Mouse (Mus musculus) hindbrain, embryonic 14.5 days (tissue): ENCODE results near the gene Slc5a6. TPM values are rescaled to one million over a fixed set of nuclear protein-coding genes. Genes with fewer than 3 reads are reported as not detected.

Experiments
- ATAC-seq: fragments of 200-750 bp; cut with Nextera tagmentation; 2 replicates; pipeline ENCODE4 v1.8.0; 2017; ENCODE audit warnings: moderate number of reproducible peaks, mild to moderate bottlenecking, moderate TSS enrichment, moderate library complexity; ENCODE audit not compliant: low FRiP score
- DNase-seq: peaks from one replicate; pipeline ENCODE4 v3.0.0-alpha.2; 2015; ENCODE audit warnings: low spot score
- H3K27ac ChIP-seq: fragments of 300-500 bp; sonication (generic); 2 replicates; pipeline ENCODE4 v1.5.1; 2014; ENCODE audit warnings: mild to moderate bottlenecking, moderate library complexity
- H3K27me3 ChIP-seq: fragments of 300-500 bp; sonication (generic); 2 replicates; pipeline ENCODE4 v1.6.1; 2014; ENCODE audit warnings: mild to moderate bottlenecking, low read length, mixed read lengths; ENCODE audit not compliant: control insufficient read depth, insufficient read depth
- H3K36me3 ChIP-seq: fragments of 300-500 bp; sonication (generic); replicated peaks from 2 replicates; pipeline ENCODE4 v1.6.1; 2014; ENCODE audit not compliant: control insufficient read depth, insufficient read depth
- H3K4me1 ChIP-seq: fragments of 300-500 bp; sonication (generic); replicated peaks from 2 replicates; pipeline ENCODE4 v1.6.1; 2014; ENCODE audit warnings: antibody characterized with exemption, low read length, mixed read lengths; ENCODE audit not compliant: control insufficient read depth, insufficient read depth
- H3K4me2 ChIP-seq: fragments of 300-500 bp; sonication (generic); replicated peaks from 2 replicates; pipeline ENCODE4 v1.6.1; 2014; ENCODE audit warnings: mild to moderate bottlenecking, moderate library complexity
- H3K4me3 ChIP-seq: fragments of 300-500 bp; sonication (generic); replicated peaks from 2 replicates; pipeline ENCODE4 v1.5.1; 2014; ENCODE audit warnings: mild to moderate bottlenecking, low read length
- H3K9ac ChIP-seq: fragments of 300-500 bp; sonication (generic); 2 replicates; pipeline ENCODE4 v1.6.1; 2014
- H3K9me3 ChIP-seq: fragments of 300-500 bp; sonication (generic); 2 replicates; pipeline ENCODE4 v1.6.1; 2016; ENCODE audit warnings: low read length; ENCODE audit not compliant: control insufficient read depth
- WGBS: fragments of 180-500 bp; shearing (Covaris S2); extraction: QIAGEN DNeasy Blood & Tissue Kit; methylation state at CpG from one replicate; pipeline ENCODE4 v1.1.7; 2014; 5-methylcytosine and 5-hydroxymethylcytosine counted together
- polyA plus RNA-seq: library from polyadenylated mRNA; unstranded; fragments of >200 nt; fragmentation: Nextera tagmentation; extraction: Ambion mirVana; gene quantifications from 2 replicates; pipeline ENCODE4 v1.2.1, GENCODE M21; 2014

Gene Slc5a6
- polyA plus RNA-seq, 1 experiment from 2014 or later, result 20.5 TPM

GRCm38 (mm10) chr5:30994074-30994473, 54.6 kb downstream of the Slc5a6 start:
- Histone ChIP-seq H3K27me3 (no peaks in the 10 kb centered on the region), H3K4me2 (no peak overlapping the region), H3K4me3 (no peak overlapping the region), H3K27ac (no peak overlapping the region), H3K4me1 (no peaks in the 10 kb centered on the region), H3K9me3 (no peaks in the 10 kb centered on the region), H3K9ac (no peak overlapping the region), H3K36me3 (no peaks in the 10 kb centered on the region)
- ATAC-seq (no peak), DNase-seq (no peak)
- WGBS, result 71% methylated on average over 3 of the region's 3 CpGs

- no peaks in the 10 kb centered on the region for H3K27me3 ChIP-seq
- ATAC-seq (no peak), DNase-seq (no peak)
- no peaks in the 10 kb centered on the region for H3K36me3 ChIP-seq
- no peak overlapping the region for H3K4me2 ChIP-seq
- H3K9me3 ChIP-seq, result no peaks in the 10 kb centered on the region
- WGBS, result 71% methylated on average over 5 of the region's 5 CpGs
- H3K27ac ChIP-seq, result no peak overlapping the region
- no peaks in the 10 kb centered on the region for H3K4me1 ChIP-seq
- H3K4me3 ChIP-seq, result no peak overlapping the region
- H3K9ac ChIP-seq, result no peak overlapping the region
These were observed 55.6 kb downstream of the Slc5a6 start for GRCm38 (mm10) chr5:30992980-30993676.

Other genes starting within 250 kb of the Slc5a6 start
- 124 and 139 TPM in 2 replicates for gene Mapre3, start 234.3 kb downstream of the Slc5a6 start, polyA plus RNA-seq
- gene Tmem214, start 180.9 kb downstream of the Slc5a6 start, polyA plus RNA-seq, result 49.6 and 50.1 TPM in 2 replicates
- gene Agbl5, start 160.2 kb downstream of the Slc5a6 start, polyA plus RNA-seq, result 25.5 and 28.6 TPM in 2 replicates
- gene Ost4, start 141.1 kb downstream of the Slc5a6 start, polyA plus RNA-seq, result 228 and 259 TPM in 2 replicates
- gene Emilin1, start 135.5 kb downstream of the Slc5a6 start, polyA plus RNA-seq, result 14.1 and 17.1 TPM in 2 replicates
- gene Khk, start 127.5 kb downstream of the Slc5a6 start, polyA plus RNA-seq, result 9.0 and 11.2 TPM in 2 replicates
- gene Cgref1, start 103.3 kb downstream of the Slc5a6 start, polyA plus RNA-seq, result 62.4 and 71.4 TPM in 2 replicates
- gene Preb, start 88.6 kb downstream of the Slc5a6 start, polyA plus RNA-seq, result 71.3 and 78.6 TPM in 2 replicates
- 0.04 TPM in 1 of 2 replicates, not detected in the other for gene Tcf23, start 80.3 kb downstream of the Slc5a6 start, polyA plus RNA-seq
- 175 and 198 TPM in 2 replicates for gene Atraid, start 612 bp downstream of the Slc5a6 start, polyA plus RNA-seq
- 13.7 and 15.4 TPM in 2 replicates for gene Cad, start 5.9 kb upstream of the Slc5a6 start, polyA plus RNA-seq
- gene Dnajc5g, start 57.4 kb upstream of the Slc5a6 start, polyA plus RNA-seq, result not detected in 2 replicates
- gene Slc30a3, start 59.3 kb upstream of the Slc5a6 start, polyA plus RNA-seq, result 34.8 and 35.7 TPM in 2 replicates
- not detected in 2 replicates for gene Trim54, start 67.8 kb upstream of the Slc5a6 start, polyA plus RNA-seq
- gene Ucn, start 89.9 kb upstream of the Slc5a6 start, polyA plus RNA-seq, result not detected in 2 replicates
- gene Mpv17, start 105.3 kb upstream of the Slc5a6 start, polyA plus RNA-seq, result 49.5 and 50.3 TPM in 2 replicates
- gene Gm29609, start 131.0 kb upstream of the Slc5a6 start, polyA plus RNA-seq, result 0.74 and 1.7 TPM in 2 replicates
- 49.7 and 53.0 TPM in 2 replicates for gene Gtf3c2, start 131.2 kb upstream of the Slc5a6 start, polyA plus RNA-seq
- gene Snx17, start 144.3 kb upstream of the Slc5a6 start, polyA plus RNA-seq, result 107 and 108 TPM in 2 replicates
- 77.3 and 78.6 TPM in 2 replicates for gene Eif2b4, start 144.5 kb upstream of the Slc5a6 start, polyA plus RNA-seq
- gene Zfp513, start 153.4 kb upstream of the Slc5a6 start, polyA plus RNA-seq, result 7.0 and 9.4 TPM in 2 replicates
- 162 TPM in 2 replicates for gene Ppm1g, start 171.8 kb upstream of the Slc5a6 start, polyA plus RNA-seq
- gene Nrbp1, start 191.9 kb upstream of the Slc5a6 start, polyA plus RNA-seq, result 149 and 161 TPM in 2 replicates
- 0.56 and 0.66 TPM in 2 replicates for gene Gm9970, start 192.3 kb upstream of the Slc5a6 start, polyA plus RNA-seq
- 2.9 and 4.2 TPM in 2 replicates for gene Krtcap3, start 202.8 kb upstream of the Slc5a6 start, polyA plus RNA-seq
- gene Ift172, start 242.2 kb upstream of the Slc5a6 start, polyA plus RNA-seq, result 34.5 and 37.2 TPM in 2 replicates
- gene Fndc4, start 247.2 kb upstream of the Slc5a6 start, polyA plus RNA-seq, result 98.1 and 115 TPM in 2 replicates
- 0.29 TPM in 1 of 2 replicates, not detected in the other for gene Gckr, start 248.5 kb upstream of the Slc5a6 start, polyA plus RNA-seq